Mouse (Mus musculus) thymus, adult 2 months (tissue): ENCODE data around the gene Ctsa. TPM values are rescaled to one million over a fixed set of nuclear protein-coding genes. Genes with fewer than 3 reads are reported as not detected.

Experiments
- DNase-seq: peaks from one replicate; pipeline ENCODE4 v3.0.0; 2021
- H3K27ac ChIP-seq: fragments of 200-500 bp; 2 replicates; pipeline ENCODE4 v1.5.1; 2012; ENCODE audit warnings: low read length, control low read depth; ENCODE audit not compliant: control insufficient read depth, insufficient read depth
- H3K27me3 ChIP-seq: fragments of 200-500 bp; 2 replicates; pipeline ENCODE4 v1.6.1; 2012; ENCODE audit warnings: mild to moderate bottlenecking, low read length, moderate library complexity, mixed read lengths; ENCODE audit not compliant: control insufficient read depth, insufficient read depth
- H3K36me3 ChIP-seq: fragments of 200-500 bp; 2 replicates; pipeline ENCODE4 v1.6.1; 2012; ENCODE audit warnings: mild to moderate bottlenecking, low read length, moderate library complexity; ENCODE audit not compliant: control insufficient read depth, insufficient read depth
- H3K4me1 ChIP-seq: fragments of 200-500 bp; replicated peaks from 2 replicates; pipeline ENCODE4 v1.6.1; 2012; ENCODE audit warnings: low read length; ENCODE audit not compliant: control insufficient read depth, insufficient read depth
- H3K4me3 ChIP-seq: fragments of 200-500 bp; 2 replicates; pipeline ENCODE4 v1.5.1; 2012; ENCODE audit warnings: mild to moderate bottlenecking, low read length, control low read depth, moderate library complexity; ENCODE audit not compliant: control insufficient read depth, insufficient read depth
- CTCF ChIP-seq: fragments of 200-500 bp; IDR thresholded peaks from 2 replicates; pipeline ENCODE4 v1.5.1; 2012; ENCODE audit warnings: mild to moderate bottlenecking, control low read depth, low read length, moderate library complexity, borderline replicate concordance; ENCODE audit not compliant: control insufficient read depth, poor library complexity, insufficient read depth; ENCODE audit errors: extremely low read depth
- POLR2A ChIP-seq: fragments of 200-500 bp; IDR thresholded peaks from 2 replicates; pipeline ENCODE4 v1.6.1; 2012; ENCODE audit warnings: mild to moderate bottlenecking, low read length, control low read depth, moderate library complexity; ENCODE audit not compliant: control insufficient read depth, poor library complexity, insufficient read depth; ENCODE audit errors: extremely low read depth
- WGBS: fragments of 180-500 bp; shearing (Covaris S2); methylation state at CpG from one replicate; pipeline ENCODE4 v1.1.7; 2018; 5-methylcytosine and 5-hydroxymethylcytosine counted together
- polyA plus RNA-seq: library from polyadenylated mRNA; depleted of rRNA; stranded (reverse); fragments of >200 nt; gene quantifications from 2 replicates; pipeline ENCODE4 v1.2.3, GENCODE M21; 2012

The Ctsa gene
- polyA plus RNA-seq, 1 experiment = 538 TPM

- H3K36me3 ChIP-seq = 0 out of 2 replicates have a peak, but pooled peaks cover 3% of the 10 kb centered on the region
- H3K4me1 ChIP-seq = peaks cover 8% of the 10 kb centered on the region
- H3K27me3 ChIP-seq = no peaks in the 10 kb centered on the region
- no peak for DNase-seq
- WGBS = 96% methylated on average over 6 of the region's 6 CpGs
- H3K27ac ChIP-seq = no peak within 1 kb of the TSS
- H3K4me3 ChIP-seq = no peak within 1 kb of the TSS
- TF ChIP-seq POLR2A (no peak), CTCF (no peak)
These were observed 4.2 kb upstream of the Ctsa start, which contains the start of gene Spata25 for GRCm38 (mm10) chr2:164828437-164828836. Spata25 (minus strand) TSS chr2:164828537.

- H3K36me3 ChIP-seq = 0 out of 2 replicates have a peak, but pooled peaks cover 3% of the 10 kb centered on the region
- H3K27me3 ChIP-seq = no peaks in the 10 kb centered on the region
- H3K27ac ChIP-seq = no peak overlapping the region
- DNase-seq = no peak
- TF ChIP-seq CTCF = no peak
- no peak for TF ChIP-seq POLR2A
- H3K4me1 ChIP-seq = peaks cover 8% of the 10 kb centered on the region
- no peak overlapping the region for H3K4me3 ChIP-seq
- 100% methylated on average over 1 of the region's 1 CpGs for WGBS
These were observed 3.6 kb upstream of the Ctsa start for GRCm38 (mm10) chr2:164829090-164829489.

GRCm38 (mm10) chr2:164831029-164831428 is 1.6 kb upstream of the Ctsa start:
- TF ChIP-seq CTCF (no peak), POLR2A (no peak)
- peaks cover 20% of the 10 kb centered on the region for H3K4me1 ChIP-seq
- H3K27ac ChIP-seq = no peak overlapping the region
- DNase-seq = no peak
- 93% methylated on average over 10 of the region's 10 CpGs for WGBS
- no peaks in the 10 kb centered on the region for H3K27me3 ChIP-seq
- H3K36me3 ChIP-seq = 0 out of 2 replicates have a peak, but pooled peaks cover 1% of the 10 kb centered on the region
- H3K4me3 ChIP-seq = no peak overlapping the region

- Histone ChIP-seq H3K27ac (no peak overlapping the region), H3K36me3 (peaks cover 4% of the 10 kb centered on the region; the same call in 1 of the 2 replicates), H3K4me3 (no peak overlapping the region; the same call in 1 of the 2 replicates), H3K4me1 (peaks cover 20% of the 10 kb centered on the region), H3K27me3 (no peaks in the 10 kb centered on the region)
- WGBS = 62% methylated on average over 16 of the region's 16 CpGs
- no peak for TF ChIP-seq POLR2A
- no peak for TF ChIP-seq CTCF
- DNase-seq = no peak
These were observed 483 bp upstream of the Ctsa start for GRCm38 (mm10) chr2:164832032-164832747.

GRCm38 (mm10) chr2:164833314-164833959 is 764 bp downstream of the Ctsa start, which contains the start of gene Neurl2:
Neurl2 (minus strand) TSS chr2:164833456.
- H3K27me3 ChIP-seq = no peaks in the 10 kb centered on the region
- peak; percentile 84 for DNase-seq
- under 1% methylated on average over 31 of the region's 31 CpGs for WGBS

GRCm38 (mm10) chr2:164834531-164834930 is 1.9 kb downstream of the Ctsa start:
- peak; percentile 57 for DNase-seq
- TF ChIP-seq CTCF (no peak; the same call in 1 of the 2 replicates), POLR2A (no peak)
- 38% methylated on average over 8 of the region's 8 CpGs for WGBS
- peak overlapping the region; percentile 87 for H3K4me3 ChIP-seq
- no peaks in the 10 kb centered on the region for H3K27me3 ChIP-seq
- H3K27ac ChIP-seq = peak overlapping the region; percentile 55; the same call in 1 of the 2 replicates
- H3K36me3 ChIP-seq = peaks cover 21% of the 10 kb centered on the region
- peaks cover 20% of the 10 kb centered on the region for H3K4me1 ChIP-seq

More at GRCm38 (mm10) chr2:164833314-164833959, 764 bp downstream of the Ctsa start, which contains the start of gene Neurl2:
- Histone ChIP-seq H3K27ac (peak within 1 kb of the TSS; percentile 55), H3K4me3 (peak within 1 kb of the TSS; percentile 87), H3K36me3 (peaks cover 11% of the 10 kb centered on the region), H3K4me1 (peaks cover 20% of the 10 kb centered on the region)
- TF ChIP-seq CTCF (no peak), POLR2A (peak; percentile 64; the same call in 1 of the 2 replicates)
